Mouse (Mus musculus): ENCODE measurements around the gene Klk6.

DNA sequence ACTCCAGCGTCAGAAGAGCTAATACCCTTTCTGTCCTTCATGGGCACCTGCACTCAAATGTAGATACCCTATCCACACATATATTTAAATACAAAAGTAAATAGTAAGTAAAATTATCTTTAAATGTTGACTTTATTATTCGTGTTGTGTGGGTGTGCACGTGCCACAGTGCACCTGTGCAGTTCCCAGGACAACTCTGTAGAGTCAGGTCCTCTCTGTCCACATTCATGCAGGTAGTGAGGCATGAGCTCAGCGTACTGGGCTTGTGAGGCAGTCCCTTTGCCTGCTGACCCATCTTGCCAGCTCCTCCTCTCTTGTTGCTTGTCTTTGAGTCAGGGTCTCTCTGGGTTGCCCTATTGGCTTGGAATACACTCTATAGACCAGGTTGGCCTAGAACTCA, 3.4 kb downstream of the Klk6 start:
- no peak for TF ChIP-seq CTCF (IDR thresholded peaks at IDR 0.05; ENCODE audit: control insufficient read depth, insufficient read depth, low read length)
- no peak for TF ChIP-seq POLR2A (IDR thresholded peaks at IDR 0.05; ENCODE audit: borderline replicate concordance, control insufficient read depth, low read depth, low read length)

Data from bone marrow, adult 2 months (tissue).